Mouse (Mus musculus) stomach, embryonic 14.5 days (tissue): ENCODE results near the gene Trmt2b. TPM values are rescaled to one million over a fixed set of nuclear protein-coding genes. Genes with fewer than 3 reads are reported as not detected.
"Not testable (repeated sequence)": the region's sequence is repeated elsewhere in the genome, so short reads cannot be mapped to it uniquely, and the experiment has no call there.

ENCODE experiments used
- ATAC-seq: fragments of 200-750 bp; cut with Nextera tagmentation; 2 replicates; pipeline ENCODE4 v1.8.0; 2017; ENCODE audit warnings: low read depth, moderate TSS enrichment; ENCODE audit not compliant: insufficient number of reproducible peaks, insufficient read depth, low FRiP score
- H3K27ac ChIP-seq: fragments of 300-500 bp; sonication (generic); 2 replicates; pipeline ENCODE4 v1.5.1; 2014; ENCODE audit warnings: mild to moderate bottlenecking, low read length, moderate library complexity, mixed read lengths
- H3K27me3 ChIP-seq: fragments of 300-500 bp; sonication (generic); 2 replicates; pipeline ENCODE4 v1.6.1; 2014; ENCODE audit warnings: low read length, control low read depth, mixed read lengths; ENCODE audit not compliant: control insufficient read depth, insufficient read depth
- H3K36me3 ChIP-seq: fragments of 300-500 bp; sonication (generic); 2 replicates; pipeline ENCODE4 v1.6.1; 2014; ENCODE audit warnings: mild to moderate bottlenecking, control low read depth, low read length, moderate library complexity, mixed read lengths; ENCODE audit not compliant: control insufficient read depth, insufficient read depth
- H3K4me1 ChIP-seq: fragments of 300-500 bp; sonication (generic); 2 replicates; pipeline ENCODE4 v1.6.1; 2014; ENCODE audit warnings: low read length, control low read depth, mixed read lengths; ENCODE audit not compliant: control insufficient read depth, insufficient read depth
- H3K4me2 ChIP-seq: fragments of 300-500 bp; sonication (generic); replicated peaks from 2 replicates; pipeline ENCODE4 v1.6.1; 2014; ENCODE audit warnings: low read depth, low read length, control low read depth
- H3K4me3 ChIP-seq: fragments of 300-500 bp; sonication (generic); 2 replicates; pipeline ENCODE4 v1.5.1; 2014; ENCODE audit warnings: low read depth, low read length, control low read depth
- H3K9ac ChIP-seq: fragments of 300-500 bp; sonication (generic); replicated peaks from 2 replicates; pipeline ENCODE4 v1.6.1; 2014; ENCODE audit warnings: low read depth, mild to moderate bottlenecking, control low read depth, low read length, moderate library complexity, mixed read lengths
- H3K9me3 ChIP-seq: fragments of 300-500 bp; sonication (generic); 2 replicates; pipeline ENCODE4 v1.6.1; 2016; ENCODE audit warnings: low read depth, low read length, control low read depth; ENCODE audit not compliant: control insufficient read depth
- WGBS: fragments of 180-500 bp; shearing (Covaris S2); extraction: QIAGEN DNeasy Blood & Tissue Kit; methylation state at CpG from one replicate; pipeline ENCODE4 v1.1.7; 2014; 5-methylcytosine and 5-hydroxymethylcytosine counted together
- polyA plus RNA-seq: library from polyadenylated mRNA; unstranded; fragments of >200 nt; fragmentation: Nextera tagmentation; extraction: Ambion mirVana; gene quantifications from 2 replicates; pipeline ENCODE4 v1.2.1, GENCODE M21; 2014

Gene Trmt2b
- polyA plus RNA-seq = 26.5 TPM in 2 replicates

- no peaks in the 10 kb centered on the region for H3K9me3 ChIP-seq
- H3K36me3 ChIP-seq = no peaks in the 10 kb centered on the region
- peak within 1 kb of the TSS; percentile 39 for H3K4me2 ChIP-seq
- H3K4me1 ChIP-seq = no peaks in the 10 kb centered on the region
- peak within 1 kb of the TSS; percentile 33 for H3K4me3 ChIP-seq
- WGBS = 18% methylated on average over 22 of the region's 26 CpGs
- peak within 1 kb of the TSS; percentile 25; the same call in 1 of the 2 replicates for H3K9ac ChIP-seq
- H3K27ac ChIP-seq = peak within 1 kb of the TSS; percentile 66
- no peaks in the 10 kb centered on the region for H3K27me3 ChIP-seq
- ATAC-seq = peak; percentile 94; the same call in 1 of the 2 replicates
Observed at GRCm38 (mm10) chrX:134276275-134277160, at the start of gene Trmt2b. Gene Trmt2b, minus strand, starts transcription at chrX:134276984.

DNA sequence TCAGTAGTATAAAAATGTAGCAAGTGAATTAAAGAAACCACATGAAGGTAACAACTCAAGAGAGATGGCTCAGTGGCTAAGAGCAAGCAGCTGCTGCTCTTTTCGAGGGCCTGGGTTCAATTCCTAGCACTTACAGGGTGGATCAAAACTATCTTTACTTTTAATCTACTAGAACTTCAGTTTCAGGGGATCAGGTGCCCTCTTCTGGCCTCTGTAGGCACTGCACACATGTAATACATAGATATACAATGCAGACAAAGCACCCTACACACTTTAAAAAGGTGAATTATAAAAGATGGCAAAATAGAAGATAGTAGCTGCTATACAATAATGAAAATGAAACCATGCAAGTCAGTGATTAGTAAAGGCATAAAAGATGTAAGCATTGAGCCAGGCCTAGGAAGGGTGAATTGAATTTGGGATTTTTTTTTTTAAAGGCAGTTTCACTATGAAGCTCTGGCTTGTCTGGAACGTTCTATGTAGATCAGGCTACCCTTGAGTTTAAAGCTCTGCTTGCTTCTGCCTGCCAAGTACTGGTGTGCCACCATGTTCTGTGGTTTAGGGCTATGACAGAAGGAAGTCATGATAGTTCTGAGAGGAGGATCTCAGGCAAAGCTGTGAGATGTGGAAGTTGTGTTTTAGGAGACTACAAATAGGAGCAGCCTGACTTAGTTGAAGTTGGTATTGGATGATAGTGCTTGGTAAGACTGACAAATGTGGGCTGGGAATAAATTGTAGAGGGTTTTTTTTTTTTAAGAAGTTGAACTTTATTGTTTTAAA, 42.6 kb upstream of the Trmt2b start:
- H3K27ac ChIP-seq = no peak overlapping the region
- H3K4me2 ChIP-seq = no peak overlapping the region
- no peaks in the 10 kb centered on the region for H3K4me1 ChIP-seq
- no peaks in the 10 kb centered on the region for H3K27me3 ChIP-seq
- no peak overlapping the region for H3K4me3 ChIP-seq
- no peaks in the 10 kb centered on the region for H3K9me3 ChIP-seq
- 75% methylated on average over 2 of the region's 2 CpGs for WGBS
- peaks cover 3% of the 10 kb centered on the region for H3K36me3 ChIP-seq
- no peak overlapping the region for H3K9ac ChIP-seq
- no peak for ATAC-seq

GRCm38 (mm10) chrX:134311193-134311592, 34.4 kb upstream of the Trmt2b start:
- H3K27me3 ChIP-seq, ATAC-seq, H3K9ac ChIP-seq, H3K4me2 ChIP-seq, H3K27ac ChIP-seq, H3K4me1 ChIP-seq, H3K36me3 ChIP-seq, H3K9me3 ChIP-seq, H3K4me3 ChIP-seq: not testable (repeated sequence)
- WGBS = 83% methylated on average over 4 of the region's 7 CpGs

DNA sequence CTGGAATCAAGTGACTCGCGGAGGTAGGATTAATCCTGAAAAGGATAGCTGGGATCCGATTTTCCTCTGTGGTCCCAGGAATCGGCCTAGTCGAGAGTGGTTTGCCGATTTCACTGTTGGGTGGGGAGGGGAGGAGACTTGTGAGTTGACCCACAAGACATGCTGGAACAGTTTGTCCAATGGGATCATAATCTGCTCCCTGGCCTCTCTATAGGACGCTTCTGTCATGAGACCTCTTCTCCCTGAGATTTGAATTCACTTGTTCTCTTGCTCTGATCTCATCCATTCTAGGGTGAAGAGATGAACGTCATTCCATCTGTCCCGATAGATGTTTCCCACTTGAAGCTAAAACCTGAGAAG, 31.5 kb upstream of the Trmt2b start:
- H3K4me2 ChIP-seq = peak overlapping the region; percentile 39
- H3K27me3 ChIP-seq = no peaks in the 10 kb centered on the region
- no peak overlapping the region for H3K27ac ChIP-seq
- H3K4me3 ChIP-seq = peak overlapping the region; percentile 36
- 26% methylated on average over 9 of the region's 9 CpGs for WGBS
- ATAC-seq = peak; percentile 34; the same call in 1 of the 2 replicates
- H3K9me3 ChIP-seq = no peaks in the 10 kb centered on the region
- H3K4me1 ChIP-seq = no peaks in the 10 kb centered on the region
- no peaks in the 10 kb centered on the region; the same call in 1 of the 2 replicates for H3K36me3 ChIP-seq
- H3K9ac ChIP-seq = no peak overlapping the region; the same call in 1 of the 2 replicates

DNA sequence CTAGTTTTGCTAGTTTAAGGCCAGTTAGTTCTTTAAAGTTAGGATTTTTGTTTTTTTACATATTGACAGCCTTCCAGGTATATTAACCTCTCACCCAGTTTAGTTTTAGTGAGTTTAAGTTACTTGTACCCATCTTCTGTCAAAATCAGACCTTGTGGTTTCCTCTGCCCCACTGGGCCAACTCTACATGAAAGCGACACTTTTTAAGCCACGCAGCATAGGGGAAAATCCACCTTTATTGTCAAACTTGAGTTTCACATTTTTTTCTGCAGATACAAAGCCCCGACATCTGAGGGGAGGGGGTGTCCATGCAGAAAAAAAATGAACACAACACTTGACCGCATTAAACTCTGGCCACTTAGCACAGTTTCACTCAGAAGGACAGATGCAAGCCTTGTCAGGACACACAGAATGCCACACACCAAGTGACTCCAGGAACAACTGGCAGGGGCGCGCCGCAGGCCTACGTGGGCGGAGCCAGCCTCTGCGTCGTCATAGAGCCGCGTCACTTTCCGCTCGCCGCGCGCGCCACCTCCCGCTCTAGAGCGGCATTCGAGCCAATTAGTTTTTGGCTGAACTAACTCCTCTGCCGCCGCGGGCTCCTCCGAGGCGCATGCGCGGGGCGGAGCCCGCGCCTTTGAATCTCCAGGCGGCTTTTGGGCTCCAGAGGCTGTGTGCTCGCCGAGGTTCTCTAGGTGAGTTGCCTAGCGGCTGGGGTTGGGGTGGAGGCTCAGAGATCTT, 30.9 kb upstream of the Trmt2b start, which contains the start of gene Cenpi:
Gene Cenpi, plus strand, starts transcription at position 551 of the 741 bp plus-strand sequence.
- Histone ChIP-seq H3K4me2 (peak within 1 kb of the TSS; percentile 39), H3K9ac (no peak within 1 kb of the TSS; the same call in 1 of the 2 replicates), H3K36me3 (no peaks in the 10 kb centered on the region; the same call in 1 of the 2 replicates), H3K27me3 (no peaks in the 10 kb centered on the region), H3K27ac (no peak within 1 kb of the TSS), H3K4me3 (peak within 1 kb of the TSS; percentile 36), H3K9me3 (no peaks in the 10 kb centered on the region), H3K4me1 (no peaks in the 10 kb centered on the region)
- 20% methylated on average over 36 of the region's 36 CpGs for WGBS
- peak; percentile 95 for ATAC-seq

- Histone ChIP-seq H3K4me1 (no peaks in the 10 kb centered on the region), H3K4me3 (no peak overlapping the region), H3K36me3 (no peaks in the 10 kb centered on the region), H3K27me3 (no peaks in the 10 kb centered on the region), H3K9me3 (no peaks in the 10 kb centered on the region), H3K4me2 (no peak overlapping the region), H3K9ac (no peak overlapping the region), H3K27ac (no peak overlapping the region)
- no peak for ATAC-seq
- 91% methylated on average over 1 of the region's 1 CpGs for WGBS
Observed at GRCm38 (mm10) chrX:134303287-134303686, 26.5 kb upstream of the Trmt2b start.

DNA sequence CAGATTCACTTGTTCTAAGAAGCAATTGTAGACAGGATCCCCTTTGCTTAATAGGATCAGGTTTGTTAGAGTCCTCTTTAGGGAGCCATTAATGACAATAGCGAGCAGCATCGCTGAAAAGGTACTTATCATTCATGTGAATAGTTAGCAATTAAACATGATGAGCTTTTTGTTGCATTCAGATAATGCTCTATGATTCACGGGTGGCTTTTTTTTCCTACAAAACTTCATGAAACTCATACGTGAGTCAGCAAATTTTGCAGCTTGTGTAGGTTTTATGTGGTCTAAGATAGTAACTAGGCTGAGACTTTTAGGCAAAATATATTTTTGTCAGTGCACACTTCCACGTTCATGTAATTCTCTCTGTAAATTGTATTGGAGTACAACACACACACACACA, 23.4 kb upstream of the Trmt2b start:
- no peaks in the 10 kb centered on the region for H3K27me3 ChIP-seq
- H3K4me1 ChIP-seq = no peaks in the 10 kb centered on the region
- no peak for ATAC-seq
- H3K4me3 ChIP-seq = no peak overlapping the region
- WGBS = 69% methylated on average over 5 of the region's 5 CpGs
- no peak overlapping the region for H3K9ac ChIP-seq
- no peak overlapping the region for H3K4me2 ChIP-seq
- H3K9me3 ChIP-seq = no peaks in the 10 kb centered on the region
- no peaks in the 10 kb centered on the region for H3K36me3 ChIP-seq
- no peak overlapping the region for H3K27ac ChIP-seq

DNA sequence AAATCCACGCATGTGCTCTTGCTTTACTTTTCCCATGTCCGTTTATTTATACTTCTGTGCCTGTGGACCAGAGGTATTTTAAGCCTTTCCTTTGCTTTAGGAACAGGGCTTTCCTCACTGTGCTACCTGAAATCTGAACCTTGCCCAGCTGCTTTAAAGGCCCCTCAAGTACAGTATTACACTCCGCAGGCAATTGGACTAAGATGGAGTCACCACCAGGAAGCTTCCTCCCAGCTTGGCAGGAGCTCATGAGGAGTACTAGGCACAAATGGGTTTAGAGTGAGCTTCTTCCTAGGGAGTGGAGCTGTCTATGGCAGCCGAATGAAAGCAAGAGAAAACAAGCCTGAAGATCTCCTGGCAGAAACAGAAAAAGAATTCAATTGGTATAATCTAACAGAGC, 20.4 kb upstream of the Trmt2b start:
- Histone ChIP-seq H3K4me1 (no peaks in the 10 kb centered on the region), H3K4me3 (no peak overlapping the region), H3K27ac (no peak overlapping the region), H3K27me3 (no peaks in the 10 kb centered on the region), H3K4me2 (peak overlapping the region; percentile 47), H3K9me3 (no peaks in the 10 kb centered on the region), H3K9ac (no peak overlapping the region), H3K36me3 (no peaks in the 10 kb centered on the region)
- WGBS = 39% methylated on average over 4 of the region's 4 CpGs
- no peak for ATAC-seq
